Mouse (Mus musculus) urinary bladder, postnatal 25 days (tissue): ENCODE measurements around the gene Dglucy.

ENCODE experiments used
- DNase-seq: peaks from one replicate; pipeline ENCODE4 v3.0.0; 2022; ENCODE audit warnings: low spot score

The Dglucy gene

DNA sequence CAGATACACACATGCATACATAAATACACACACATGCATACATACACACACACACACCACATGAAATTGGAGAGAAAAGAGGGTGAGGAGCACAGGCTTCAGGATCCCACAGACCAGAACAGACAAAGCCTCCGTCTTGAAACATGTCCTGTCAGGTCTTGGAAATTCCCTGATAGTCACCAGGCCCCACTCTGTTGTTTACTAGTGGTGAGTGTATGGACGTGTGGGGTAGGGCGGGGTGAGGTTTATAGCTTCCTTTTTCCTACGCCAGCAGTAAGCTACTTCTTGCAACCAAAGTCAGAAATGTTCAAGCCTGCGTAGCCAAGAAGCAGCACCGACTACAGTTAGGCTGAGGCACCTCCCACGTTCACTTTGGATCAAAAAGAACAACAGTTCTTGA, 104.3 kb downstream of the Dglucy start:
- DNase-seq: no peak

DNA sequence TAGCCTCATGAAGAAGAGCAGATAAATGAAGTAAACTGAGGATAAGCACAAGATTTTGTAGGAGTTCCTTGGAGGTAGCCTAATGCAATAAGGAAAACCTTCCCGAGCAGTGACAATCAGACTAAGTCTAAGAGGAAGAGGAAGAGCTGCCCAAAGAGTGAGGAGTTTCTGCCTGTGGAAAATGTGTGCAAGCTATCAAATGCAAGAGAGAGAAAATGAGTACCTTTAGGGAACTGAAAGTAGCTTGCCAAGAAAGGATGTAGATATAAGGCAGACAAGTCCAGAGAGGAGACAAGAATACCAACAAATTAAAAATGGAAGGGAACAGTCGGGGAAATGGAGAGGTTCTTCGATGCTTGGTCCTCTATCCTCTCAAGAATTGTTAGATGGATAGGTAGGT, 106.7 kb downstream of the Dglucy start:
- DNase-seq: no peak

DNA sequence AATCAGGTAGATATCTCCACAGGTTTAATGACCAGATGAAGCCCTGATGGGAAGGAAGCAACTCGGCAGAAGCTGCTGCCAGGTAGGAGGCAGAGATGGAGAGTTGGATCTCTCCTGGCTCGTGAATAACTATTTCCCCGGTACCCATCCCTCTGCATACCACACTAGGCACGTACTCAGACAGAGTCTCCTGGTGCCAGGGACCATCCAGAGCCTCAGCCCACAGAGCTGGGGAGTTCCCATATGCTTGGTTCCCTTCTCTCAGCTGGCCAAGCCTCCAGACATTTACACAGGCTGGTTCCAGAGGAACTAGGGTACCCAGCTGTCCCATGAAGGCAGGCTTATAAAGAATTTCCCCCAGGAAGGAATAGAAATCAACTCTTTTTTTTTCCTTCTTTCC, 108.0 kb downstream of the Dglucy start:
- DNase-seq: no peak

DNA sequence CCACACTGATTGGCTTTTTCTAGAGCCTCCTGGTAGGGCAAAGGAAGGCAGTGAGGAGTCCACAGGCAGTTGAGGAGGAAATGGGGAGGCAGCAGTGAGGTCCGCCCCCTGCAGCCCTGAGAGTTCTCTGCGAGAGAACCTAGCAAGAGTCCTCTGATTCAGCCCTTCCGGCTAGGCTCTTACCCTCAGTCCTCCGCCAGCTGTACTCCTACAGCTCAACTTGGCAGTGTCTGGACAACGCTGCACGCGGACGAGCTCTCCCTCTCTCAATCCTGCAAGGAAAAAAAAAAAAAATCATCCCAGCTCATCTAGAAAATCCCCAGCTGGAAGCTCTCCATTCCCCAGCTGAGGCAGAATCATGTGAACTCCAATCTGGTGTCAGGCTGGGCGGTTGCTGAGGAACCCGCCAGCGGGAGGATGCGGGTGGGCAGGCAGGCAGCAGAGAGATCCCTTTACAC, 109.0 kb downstream of the Dglucy start:
- DNase-seq: no peak

DNA sequence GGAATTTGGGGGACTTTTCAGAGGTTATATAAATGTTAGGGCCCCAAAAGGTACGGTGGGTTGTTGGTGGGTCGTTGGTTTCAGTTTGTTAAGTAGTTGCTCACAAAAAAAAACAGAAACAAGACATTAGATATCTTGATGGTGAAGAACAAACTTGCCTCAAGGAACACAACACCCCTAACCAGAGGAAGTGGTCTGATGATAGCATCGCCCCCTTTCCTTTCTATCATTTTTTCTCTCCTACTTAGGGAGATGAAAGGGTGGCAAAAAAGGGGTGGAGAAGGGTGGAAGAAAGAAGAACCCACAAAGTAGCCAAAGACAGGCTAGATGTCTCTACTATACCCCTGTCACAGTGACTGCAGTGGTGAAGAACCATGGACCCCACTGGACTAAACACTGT, 111.7 kb downstream of the Dglucy start:
- no peak for DNase-seq

DNA sequence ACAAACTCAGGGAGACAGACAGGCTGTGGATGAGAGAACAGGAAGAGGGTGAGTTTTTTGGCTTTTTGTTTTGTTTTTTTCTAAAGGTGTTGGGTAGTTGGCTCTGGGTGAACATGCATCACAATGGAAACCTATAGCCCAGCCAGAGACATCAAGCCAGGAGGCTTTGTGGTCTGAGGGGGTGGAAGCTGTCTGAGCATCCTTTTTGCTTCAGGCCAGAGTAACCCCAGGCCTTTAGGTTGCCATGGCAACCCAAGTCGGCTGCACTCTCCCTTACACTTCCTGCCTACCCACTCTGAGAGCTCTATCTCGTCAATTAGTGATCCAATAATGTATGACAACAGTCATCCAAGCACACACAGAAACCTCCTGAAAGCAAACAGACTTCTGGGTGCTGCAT, 116.6 kb downstream of the Dglucy start:
- no peak for DNase-seq

DNA sequence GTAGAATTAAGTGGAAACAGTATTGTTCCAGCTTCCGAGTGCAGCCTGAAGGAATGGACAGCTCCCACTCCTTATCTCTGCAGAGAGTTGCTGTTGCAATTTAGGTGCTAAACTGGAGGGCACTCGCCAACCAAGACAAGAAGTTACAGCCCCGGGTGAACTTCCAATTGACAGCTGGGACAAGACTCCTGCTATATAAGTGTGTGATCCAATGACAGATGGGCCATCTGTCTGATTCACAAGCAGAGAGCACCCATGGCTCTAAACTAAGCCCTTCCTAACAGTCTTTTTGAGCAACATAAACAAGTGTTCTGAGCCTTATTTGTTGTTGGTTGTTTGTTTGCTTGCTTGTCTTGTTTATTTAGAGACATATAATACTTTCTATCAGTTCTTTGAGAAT, 117.8 kb downstream of the Dglucy start:
- DNase-seq: no peak

DNA sequence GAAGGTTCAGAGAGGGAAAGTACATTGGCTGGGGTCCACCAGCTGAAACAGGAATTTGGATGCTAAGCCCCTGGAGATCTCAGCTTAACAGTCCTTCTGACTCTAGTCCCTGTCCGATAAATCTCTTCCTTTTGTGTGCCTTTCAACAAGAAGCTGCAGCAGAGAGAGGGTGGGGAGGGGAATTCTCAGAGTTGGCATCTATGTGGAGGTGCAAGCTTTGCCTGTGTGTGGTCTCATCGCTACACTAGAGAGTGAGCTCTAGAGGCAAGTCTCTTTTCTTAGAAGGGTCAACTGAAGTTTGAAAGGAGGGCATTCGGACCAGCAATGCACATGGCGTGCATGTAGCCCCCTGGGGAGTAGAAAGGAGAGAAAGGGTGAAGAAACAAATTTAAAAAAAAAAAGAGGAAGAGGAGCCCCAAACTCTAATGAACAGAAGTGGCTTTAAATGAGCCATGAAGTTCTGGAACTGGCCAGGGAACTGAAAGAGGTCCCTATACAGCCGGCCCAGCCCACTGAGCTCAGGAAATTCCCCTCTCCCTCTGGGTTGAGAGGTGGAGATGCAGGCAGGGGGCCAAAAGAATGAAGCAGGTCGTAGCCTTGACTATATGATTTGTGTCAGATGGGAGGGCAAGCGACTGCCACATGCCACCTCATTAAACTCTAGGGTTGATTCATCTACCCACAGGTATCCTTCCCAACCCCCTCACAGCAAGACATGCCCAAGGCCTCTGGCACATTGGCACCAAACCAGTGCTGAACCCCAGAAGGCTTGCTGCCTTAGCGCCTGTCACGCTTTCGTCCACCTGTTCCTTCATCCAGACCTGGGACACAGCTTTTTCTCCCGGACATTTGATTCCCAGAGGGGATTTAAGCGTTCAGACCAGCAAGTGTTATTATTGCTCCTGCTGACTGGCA, 119.1 kb downstream of the Dglucy start:
- no peak for DNase-seq

DNA sequence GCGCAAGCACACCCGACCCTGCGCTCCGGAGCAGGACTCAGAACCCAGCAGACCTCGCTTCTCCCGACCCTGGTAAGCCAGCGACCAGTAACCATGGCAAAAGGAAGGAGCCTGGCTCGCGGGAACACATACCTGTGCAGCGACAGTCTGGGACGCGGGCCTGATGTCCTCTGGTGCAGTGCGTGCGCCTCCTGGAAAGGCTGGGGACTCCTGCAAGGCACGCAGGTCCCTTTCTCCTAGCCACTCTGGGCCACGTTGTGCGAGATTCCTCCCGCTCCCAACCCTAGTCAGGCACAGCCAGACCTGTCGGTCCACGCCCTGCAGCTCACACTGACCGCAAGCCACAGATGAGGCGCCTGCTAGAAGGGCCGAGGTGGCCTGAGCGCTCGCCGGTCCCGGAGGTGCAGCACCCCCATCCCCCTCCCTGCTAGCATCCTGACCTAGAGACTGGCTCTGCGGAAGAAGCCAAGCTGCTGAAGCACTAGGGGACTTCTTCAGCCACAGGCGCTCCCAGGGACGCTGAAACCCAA, 120.3 kb downstream of the Dglucy start:
- no peak for DNase-seq

DNA sequence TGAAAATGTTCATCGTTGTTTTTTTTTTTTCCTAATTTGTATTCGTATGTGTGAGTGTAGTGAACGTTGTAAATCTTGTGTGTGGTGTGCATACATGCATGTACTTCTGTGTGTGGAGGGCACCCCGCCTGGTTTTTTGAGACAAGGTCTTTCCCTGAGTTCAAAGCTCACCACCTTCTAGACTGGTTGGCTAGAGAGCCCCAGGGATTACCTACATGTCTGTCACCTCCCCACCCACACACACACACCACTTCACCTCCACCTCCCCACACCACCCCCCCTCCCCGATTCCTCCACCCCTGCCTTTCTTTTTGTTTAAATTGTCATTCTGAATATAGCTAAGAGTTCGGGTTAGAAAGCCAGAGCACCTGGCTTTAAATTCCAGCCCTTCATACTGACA, 122.0 kb downstream of the Dglucy start:
- no peak for DNase-seq

DNA sequence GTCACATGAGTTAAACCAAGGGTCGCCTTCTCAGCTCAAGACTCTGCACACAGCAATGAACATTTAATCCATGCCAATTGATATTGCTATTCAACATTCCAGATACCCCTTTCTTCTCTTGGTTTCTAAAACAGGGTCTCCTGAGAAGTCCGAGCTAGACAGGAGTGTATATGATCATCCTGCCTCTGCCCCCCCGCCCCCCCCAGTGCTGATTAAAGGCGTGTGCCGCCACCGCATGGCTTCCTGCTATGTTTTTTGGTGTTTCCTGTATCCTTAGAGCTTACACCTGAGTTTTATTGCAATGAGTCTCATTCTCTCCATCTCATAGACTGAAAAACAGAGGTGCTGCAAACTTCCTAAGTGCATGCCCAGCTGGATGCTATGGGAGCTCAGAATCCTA, 122.5 kb downstream of the Dglucy start:
- DNase-seq: no peak

DNA sequence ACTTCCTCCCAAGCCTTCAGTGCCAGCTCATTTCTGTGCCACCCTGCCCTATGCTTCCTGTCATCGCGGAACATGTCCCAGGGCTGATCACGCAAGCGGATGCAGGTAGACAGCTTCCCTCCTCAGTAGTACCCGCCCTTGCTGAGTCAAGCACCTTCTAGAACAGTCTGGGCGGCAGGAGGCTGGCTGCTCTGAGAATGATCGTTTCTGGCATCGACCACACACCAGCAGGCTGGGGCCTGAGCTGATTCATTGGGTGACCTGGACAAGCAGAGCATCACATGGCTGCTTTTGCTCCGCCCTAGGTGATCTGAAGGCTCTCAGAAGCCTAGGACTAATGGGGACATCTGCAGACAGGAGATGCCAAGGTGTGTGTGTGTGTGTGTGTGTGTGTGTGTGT, 124.9 kb downstream of the Dglucy start:
- DNase-seq: no peak

DNA sequence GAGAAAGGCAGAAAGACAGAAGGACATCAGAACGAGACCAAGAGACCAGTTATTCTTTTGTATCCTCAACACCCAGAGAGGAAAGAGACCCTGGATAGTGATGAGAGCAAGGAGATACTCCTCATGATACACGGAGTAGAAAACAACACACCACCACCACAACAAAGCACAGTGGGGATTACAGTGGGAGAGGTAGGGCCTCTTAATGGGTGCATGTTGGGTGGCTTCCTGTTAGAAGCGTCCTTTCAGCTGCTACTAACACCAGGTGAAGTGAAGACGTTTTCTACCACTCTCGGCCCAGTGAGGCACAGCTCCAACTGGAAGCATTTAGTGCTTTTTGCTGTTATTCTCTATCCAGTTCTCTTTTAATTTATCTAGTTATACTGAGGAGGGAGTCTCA, 128.0 kb downstream of the Dglucy start:
- DNase-seq: no peak

DNA sequence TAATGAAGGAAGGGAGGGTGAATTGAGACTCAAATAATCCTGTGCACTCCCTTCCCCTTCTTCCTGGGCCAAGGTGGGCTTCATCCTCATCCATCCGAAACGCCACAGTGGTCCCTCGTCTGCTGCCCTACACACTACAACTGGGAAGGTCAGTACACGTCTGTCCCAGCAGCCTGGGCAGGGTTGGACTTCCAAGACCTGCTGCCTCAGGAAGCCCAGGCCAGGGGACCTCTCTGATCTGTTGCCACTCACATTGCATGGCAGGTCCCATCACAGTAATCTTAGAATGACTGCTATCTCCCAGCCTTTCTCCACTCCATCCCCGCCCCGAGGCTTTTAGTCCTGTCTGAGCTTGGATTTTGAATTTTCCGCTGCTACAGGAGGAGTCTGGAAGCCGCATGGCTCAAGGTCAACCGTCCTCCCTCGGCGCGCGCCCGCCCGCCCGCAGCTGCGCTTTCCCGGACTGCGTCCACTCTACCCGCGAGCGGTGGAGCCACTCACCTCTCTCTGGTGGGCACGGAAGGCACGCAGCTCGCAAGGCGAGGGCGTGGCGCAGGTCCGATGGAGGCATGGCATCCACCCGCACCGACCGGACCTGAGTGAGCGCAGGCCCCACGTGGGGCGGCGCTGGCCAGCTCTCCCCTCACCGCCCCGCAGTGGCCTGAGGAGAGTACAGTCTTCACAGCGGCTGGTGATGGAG, 128.9 kb downstream of the Dglucy start, which contains the start of gene Gpr68:
Gene Gpr68 (minus strand): TSS at position 601 of the 700 bp plus-strand sequence.
- no peak for DNase-seq

DNA sequence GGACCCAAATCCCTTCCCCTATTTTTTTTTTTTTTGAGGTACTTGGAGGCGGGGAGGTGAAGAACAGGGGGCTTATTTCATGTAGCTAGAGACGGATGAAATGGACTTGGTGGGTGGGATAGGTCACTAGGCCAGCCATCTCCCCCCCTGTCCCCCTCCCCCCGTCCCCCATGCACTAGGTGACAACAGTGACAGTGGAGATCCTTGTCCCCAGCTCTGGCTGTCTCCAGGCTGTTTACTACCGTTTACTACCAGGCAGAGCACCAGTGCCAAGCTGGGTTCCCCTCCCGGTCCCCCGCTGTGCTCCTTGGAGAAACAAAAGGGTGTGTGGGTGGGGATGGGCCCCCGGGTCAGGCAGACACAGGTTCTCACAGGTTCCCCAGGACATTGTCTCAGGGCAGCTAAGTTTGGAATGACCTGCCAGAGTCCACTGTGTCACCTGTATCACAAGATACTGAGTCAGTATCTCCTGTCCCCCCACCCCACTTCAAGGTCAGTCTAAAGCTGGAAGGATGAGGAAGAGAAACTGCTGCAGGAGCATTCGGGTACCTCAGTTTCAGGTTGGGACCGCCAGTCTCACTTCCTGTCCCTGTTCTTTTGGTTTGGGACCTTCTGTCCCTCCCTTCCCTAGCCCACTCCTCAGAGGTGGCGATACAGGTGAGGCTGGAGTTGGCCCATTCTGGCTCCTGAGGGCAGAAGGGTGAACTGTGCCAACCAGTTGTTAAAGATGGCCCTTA, 129.6 kb downstream of the Dglucy start:
- DNase-seq: no peak

DNA sequence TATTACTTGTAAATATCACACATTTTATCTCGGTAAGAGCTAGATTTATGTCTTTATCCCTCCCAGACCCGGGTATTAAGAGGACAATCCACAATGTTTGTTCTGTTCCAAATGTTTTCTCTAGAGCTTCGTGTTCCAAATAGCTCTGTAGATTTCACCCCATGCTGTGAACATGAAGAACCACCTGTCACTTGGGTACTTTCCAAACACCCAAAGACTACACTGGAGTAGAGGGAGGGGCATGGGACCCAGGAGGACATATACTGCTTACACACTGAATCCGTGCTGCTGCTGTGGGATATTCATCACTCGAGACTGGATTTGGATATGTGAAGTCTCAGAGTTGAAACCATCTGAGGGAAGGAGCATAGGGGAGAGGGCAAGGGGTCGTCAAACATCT, 130.9 kb downstream of the Dglucy start:
- DNase-seq: no peak

DNA sequence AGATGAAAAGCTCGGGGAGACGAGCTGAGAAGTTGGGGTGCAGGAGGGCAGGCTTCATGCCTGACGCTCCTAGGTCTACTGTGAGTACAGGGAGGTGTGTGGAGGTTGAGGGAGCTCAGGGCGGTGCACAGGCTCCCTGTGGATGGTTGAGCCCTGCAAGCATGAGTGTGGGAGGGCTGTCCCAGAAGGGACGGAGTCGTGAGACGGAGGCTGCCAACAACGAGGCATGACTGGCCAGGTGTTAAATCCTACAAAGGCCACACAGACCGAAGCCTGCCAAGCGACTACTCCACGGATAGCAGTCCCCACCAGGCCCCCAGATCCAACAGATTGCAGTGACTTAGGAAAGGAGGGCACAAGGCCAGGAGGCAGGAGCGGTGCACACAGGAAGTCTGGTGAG, 131.9 kb downstream of the Dglucy start:
- no peak for DNase-seq

DNA sequence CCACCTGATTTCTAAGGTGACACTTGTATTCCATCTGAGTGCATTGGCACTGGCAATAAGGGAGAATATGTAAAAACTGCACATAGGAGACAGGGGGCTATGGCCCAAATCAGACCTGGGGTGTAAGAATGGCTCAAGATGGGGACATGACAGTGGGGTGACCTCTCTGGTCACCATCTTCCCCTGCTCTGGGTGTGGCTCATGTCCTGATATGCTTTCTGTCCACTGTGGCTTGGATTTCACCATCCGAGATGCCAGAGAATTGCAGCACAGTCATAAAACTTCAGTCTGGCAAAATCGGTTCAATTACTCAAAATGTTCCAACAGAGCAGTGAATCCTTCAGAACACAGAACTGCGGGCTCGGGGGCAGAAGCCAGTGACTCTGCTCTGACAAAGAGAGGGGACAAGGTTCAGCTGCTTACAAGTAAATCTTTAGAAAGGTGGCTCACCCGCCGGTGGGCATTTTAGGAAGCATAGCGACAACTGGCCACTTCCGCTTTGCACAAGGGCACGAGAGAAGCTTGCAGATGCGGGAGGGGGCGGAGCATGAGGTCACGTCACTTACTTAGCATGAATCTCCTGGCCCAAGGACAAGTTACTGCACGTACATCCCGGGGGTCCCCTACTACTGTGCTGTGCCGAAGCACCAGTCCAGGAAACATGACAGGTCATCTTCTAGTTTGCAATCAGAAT, 145.9 kb downstream of the Dglucy start:
- no peak for DNase-seq

DNA sequence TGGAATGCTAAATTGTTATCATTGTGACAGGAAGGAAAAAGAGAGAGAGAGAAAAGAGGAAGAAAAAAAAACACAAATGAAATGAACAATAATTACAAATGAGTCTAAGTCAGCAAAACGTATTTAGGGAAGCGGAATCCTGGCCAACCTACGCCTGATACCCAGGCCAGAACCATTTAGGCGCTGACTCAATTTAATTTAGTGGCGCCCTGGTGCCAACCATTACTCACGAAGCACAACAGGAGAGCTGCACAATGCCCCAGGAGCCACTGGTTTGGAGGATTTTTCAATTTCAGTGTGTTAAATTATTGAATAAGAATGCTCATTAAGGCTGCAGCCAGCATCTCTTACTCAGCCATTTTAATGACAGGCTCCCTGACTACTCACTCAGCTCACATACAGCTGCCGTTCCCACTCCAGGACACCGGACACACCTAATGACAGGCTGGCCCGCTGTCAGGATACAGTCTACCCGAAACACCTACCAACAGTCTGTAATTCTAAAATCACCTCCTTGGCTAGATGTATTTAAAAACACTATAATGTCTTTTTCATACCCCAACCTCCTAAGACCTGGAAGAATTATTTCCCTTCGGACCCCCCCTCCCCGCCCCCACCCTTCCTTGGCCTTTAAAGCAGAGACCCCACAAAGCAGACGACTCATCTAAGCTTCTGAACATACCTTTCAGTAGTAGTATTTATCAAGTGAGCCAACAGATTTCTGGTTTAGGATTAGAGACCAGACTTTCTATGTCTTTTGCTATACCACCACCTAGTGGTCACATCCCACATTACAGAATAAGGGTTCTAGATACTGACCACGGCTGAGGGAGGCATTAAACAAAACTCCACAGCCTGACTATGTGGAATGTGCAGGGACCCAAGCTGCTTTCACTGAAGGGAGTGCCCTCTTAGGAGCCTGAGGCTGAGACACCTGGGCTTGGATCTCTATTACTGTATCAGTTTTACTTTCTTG, 147.1 kb downstream of the Dglucy start:
- DNase-seq: peak; percentile 69

DNA sequence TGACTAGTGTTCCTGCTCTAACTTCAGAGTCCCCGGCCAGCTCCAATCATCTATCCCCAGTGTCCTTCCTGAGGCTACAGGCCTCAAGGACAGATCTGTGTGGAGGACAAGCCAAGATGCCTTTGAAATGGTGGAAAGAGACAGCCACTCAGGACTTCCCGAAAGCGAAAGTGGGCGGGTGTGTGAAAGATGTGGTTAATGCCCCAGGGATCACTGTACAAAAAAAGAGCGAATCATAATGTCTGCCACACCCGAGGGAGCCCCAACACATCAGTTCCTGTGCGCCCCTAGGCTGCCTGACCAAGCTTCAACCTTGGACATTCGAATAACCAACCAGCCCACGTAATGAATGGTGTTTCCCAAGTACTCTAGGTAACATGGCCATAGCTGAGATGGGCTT, 149.4 kb downstream of the Dglucy start:
- no peak for DNase-seq

DNA sequence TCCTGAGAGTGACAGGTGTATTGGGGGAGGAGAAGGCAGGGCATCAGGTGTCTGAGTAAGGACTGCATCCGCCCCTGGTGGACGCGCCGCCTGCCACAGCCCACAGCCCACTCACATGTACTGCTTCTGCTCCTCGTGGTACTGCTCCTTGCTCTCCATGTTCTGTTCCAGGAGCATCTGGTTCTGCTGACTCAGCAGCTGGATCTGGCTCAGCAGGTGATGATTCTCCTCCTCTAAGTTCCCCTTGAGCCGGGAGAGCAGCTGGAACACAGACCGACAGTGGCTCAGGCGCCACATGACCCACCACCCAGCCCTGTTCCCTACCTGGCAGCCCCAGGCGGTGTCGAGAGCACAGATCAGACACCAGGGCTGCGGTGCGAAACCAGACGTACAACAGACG, 152.8 kb downstream of the Dglucy start:
- DNase-seq: no peak
